Mouse (Mus musculus) cerebellum, adult 2 months (tissue): ENCODE measurements around the gene Poc1a.

Experiments used
- CTCF ChIP-seq: fragments of 200-500 bp; IDR thresholded peaks from 2 replicates; pipeline ENCODE4 v1.5.1; 2011; ENCODE audit warnings: low read depth, mild to moderate bottlenecking, control low read depth, low read length, moderate library complexity, borderline replicate concordance; ENCODE audit not compliant: insufficient read depth
- POLR2A ChIP-seq: fragments of 200-500 bp; IDR thresholded peaks from 2 replicates; pipeline ENCODE4 v1.6.1; 2011; ENCODE audit warnings: low read length, control low read depth, borderline replicate concordance; ENCODE audit not compliant: insufficient read depth

DNA sequence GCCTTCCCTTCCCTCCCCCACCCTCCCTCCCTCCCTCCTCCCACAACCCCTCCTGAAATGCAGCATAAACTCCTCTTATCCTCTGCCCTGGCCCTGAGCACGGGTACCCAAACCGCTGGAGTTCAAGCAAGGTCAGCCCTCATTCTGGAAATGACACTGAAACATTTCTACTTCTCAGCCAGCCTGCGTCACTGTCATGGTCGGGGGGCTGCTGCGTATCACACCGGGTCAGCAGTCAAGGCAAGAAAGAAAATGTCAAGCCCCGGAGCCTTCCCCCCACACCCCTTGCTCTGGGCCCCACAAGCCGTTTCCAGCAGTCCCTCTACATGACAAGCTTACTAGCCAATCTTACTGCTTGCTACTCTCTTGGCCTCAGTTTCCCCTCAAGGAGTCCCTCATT, 29.8 kb upstream of the Poc1a start:
- TF ChIP-seq CTCF (no peak), POLR2A (no peak)
